Mouse (Mus musculus) forebrain, postnatal 0 days (tissue): Measurements from ENCODE around the gene 4933415A04Rik. TPM values are rescaled to one million over a fixed set of nuclear protein-coding genes. Genes with fewer than 3 reads are reported as not detected.

ENCODE experiments used
- ATAC-seq: fragments of 200-750 bp; cut with Nextera tagmentation; 2 replicates; pipeline ENCODE4 v1.8.0; 2017; ENCODE audit warnings: mild to moderate bottlenecking, moderate library complexity
- DNase-seq: peaks from one replicate; pipeline ENCODE4 v3.0.0-alpha.2; 2015
- H3K27ac ChIP-seq: fragments of 300-500 bp; sonication (generic); 2 replicates; pipeline ENCODE4 v1.5.1; 2014; ENCODE audit warnings: low read depth, mild to moderate bottlenecking, antibody characterized with exemption, low read length, moderate library complexity, mixed read lengths
- H3K27me3 ChIP-seq: fragments of 300-500 bp; sonication (generic); 2 replicates; pipeline ENCODE4 v1.6.1; 2014; ENCODE audit warnings: mild to moderate bottlenecking, low read length, mixed read lengths; ENCODE audit not compliant: insufficient read depth
- H3K36me3 ChIP-seq: fragments of 300-500 bp; sonication (generic); 2 replicates; pipeline ENCODE4 v1.6.1; 2014; ENCODE audit warnings: mild to moderate bottlenecking, moderate library complexity; ENCODE audit not compliant: insufficient read depth
- H3K4me1 ChIP-seq: fragments of 300-500 bp; sonication (generic); 2 replicates; pipeline ENCODE4 v1.6.1; 2014; ENCODE audit warnings: antibody characterized with exemption; ENCODE audit not compliant: insufficient read depth
- H3K4me2 ChIP-seq: fragments of 300-500 bp; sonication (generic); 2 replicates; pipeline ENCODE4 v1.6.1; 2014; ENCODE audit warnings: low read depth, mild to moderate bottlenecking, moderate library complexity
- H3K4me3 ChIP-seq: fragments of 300-500 bp; sonication (generic); 2 replicates; pipeline ENCODE4 v1.5.1; 2014; ENCODE audit warnings: low read depth, low read length, mixed read lengths
- H3K9ac ChIP-seq: fragments of 300-500 bp; sonication (generic); 2 replicates; pipeline ENCODE4 v1.6.1; 2014; ENCODE audit warnings: mild to moderate bottlenecking
- H3K9me3 ChIP-seq: fragments of 300-500 bp; sonication (generic); 2 replicates; pipeline ENCODE4 v1.6.1; 2016; ENCODE audit warnings: low read length
- CTCF ChIP-seq: sonication (generic); IDR thresholded peaks from 2 replicates; pipeline ENCODE4 v1.5.1; 2016; ENCODE audit warnings: antibody characterized with exemption, control low read depth, low read depth
- WGBS: fragments of 180-500 bp; shearing (Covaris S2); extraction: QIAGEN DNeasy Blood & Tissue Kit; methylation state at CpG from one replicate; pipeline ENCODE4 v1.1.7; 2014; 5-methylcytosine and 5-hydroxymethylcytosine counted together
- polyA plus RNA-seq: library from polyadenylated mRNA; unstranded; fragments of >200 nt; fragmentation: Nextera tagmentation; extraction: Ambion mirVana; gene quantifications from 2 replicates; pipeline ENCODE4 v1.2.1, GENCODE M21; 2015
- total RNA-seq: library from RNA; depleted of rRNA; stranded (reverse); fragments of >200 nt; gene quantifications from 2 replicates; pipeline ENCODE4 v1.2.3, GENCODE M21; 2014; rRNA removed

4933415A04Rik gene
- total and polyA plus RNA-seq, 2 experiments from 2014 or later: 0.76 to 1.8 TPM

- peak overlapping the region; percentile 50 for H3K27ac ChIP-seq
- ATAC-seq: peak; percentile 63
- H3K9ac ChIP-seq: no peak overlapping the region
- H3K4me1 ChIP-seq: no peaks in the 10 kb centered on the region
- no peaks in the 10 kb centered on the region for H3K27me3 ChIP-seq
- H3K9me3 ChIP-seq: no peaks in the 10 kb centered on the region
- peak; percentile 33 for DNase-seq
- H3K36me3 ChIP-seq: no peaks in the 10 kb centered on the region
- 30% methylated on average over 18 of the region's 18 CpGs for WGBS
- H3K4me3 ChIP-seq: no peak overlapping the region
- no peak for TF ChIP-seq CTCF
- H3K4me2 ChIP-seq: peak overlapping the region; percentile 45
Observed at GRCm38 (mm10) chr11:43626927-43627645, 40.2 kb downstream of the 4933415A04Rik start.

GRCm38 (mm10) chr11:43631645-43632044, 44.8 kb downstream of the 4933415A04Rik start:
- no peak overlapping the region for H3K9ac ChIP-seq
- no peak for TF ChIP-seq CTCF
- DNase-seq (no peak), ATAC-seq (no peak)
- H3K9me3 ChIP-seq: no peaks in the 10 kb centered on the region
- no peak overlapping the region for H3K4me2 ChIP-seq
- WGBS: 91% methylated on average over 9 of the region's 9 CpGs
- H3K27me3 ChIP-seq: no peaks in the 10 kb centered on the region
- no peak overlapping the region for H3K27ac ChIP-seq
- peaks cover 6% of the 10 kb centered on the region; the same call in 1 of the 2 replicates for H3K4me1 ChIP-seq
- H3K4me3 ChIP-seq: no peak overlapping the region
- no peaks in the 10 kb centered on the region for H3K36me3 ChIP-seq

- Histone ChIP-seq H3K9ac (no peak overlapping the region), H3K36me3 (no peaks in the 10 kb centered on the region), H3K4me3 (no peak overlapping the region), H3K27ac (no peak overlapping the region), H3K27me3 (no peaks in the 10 kb centered on the region), H3K4me1 (peaks cover 6% of the 10 kb centered on the region; the same call in 1 of the 2 replicates), H3K9me3 (no peaks in the 10 kb centered on the region), H3K4me2 (no peak overlapping the region)
- ATAC-seq (peak; percentile 23), DNase-seq (no peak)
- whole genome bisulfite sequencing: 51% methylated on average over 4 of the region's 4 CpGs
- no peak for TF ChIP-seq CTCF
Observed at GRCm38 (mm10) chr11:43632566-43632965, 45.7 kb downstream of the 4933415A04Rik start.

- no peaks in the 10 kb centered on the region for H3K27me3 ChIP-seq
- ATAC-seq (peak; percentile 10; the same call in 1 of the 2 replicates), DNase-seq (no peak)
- H3K4me2 ChIP-seq: no peak overlapping the region
- H3K9me3 ChIP-seq: no peaks in the 10 kb centered on the region
- no peak for TF ChIP-seq CTCF
- no peak overlapping the region for H3K27ac ChIP-seq
- 77% methylated on average over 6 of the region's 6 CpGs for WGBS
- no peak overlapping the region for H3K4me3 ChIP-seq
- H3K9ac ChIP-seq: no peak overlapping the region
- H3K4me1 ChIP-seq: peaks cover 6% of the 10 kb centered on the region; the same call in 1 of the 2 replicates
- H3K36me3 ChIP-seq: no peaks in the 10 kb centered on the region
Observed at GRCm38 (mm10) chr11:43633165-43633564, 46.3 kb downstream of the 4933415A04Rik start.

- Histone ChIP-seq H3K36me3 (no peaks in the 10 kb centered on the region), H3K4me1 (peaks cover 6% of the 10 kb centered on the region; the same call in 1 of the 2 replicates), H3K9ac (peak overlapping the region; percentile 18; the same call in 1 of the 2 replicates), H3K4me2 (peak overlapping the region; percentile 31), H3K9me3 (no peaks in the 10 kb centered on the region), H3K27ac (no peak overlapping the region), H3K4me3 (no peak overlapping the region), H3K27me3 (no peaks in the 10 kb centered on the region)
- 28% methylated on average over 19 of the region's 19 CpGs for WGBS
- TF ChIP-seq CTCF: peak; percentile 19; the same call in 1 of the 2 replicates
- DNase-seq (peak; percentile 68), ATAC-seq (peak; percentile 69)
Observed at GRCm38 (mm10) chr11:43633658-43634401, 47.0 kb downstream of the 4933415A04Rik start.

- DNase-seq (no peak), ATAC-seq (no peak)
- H3K9ac ChIP-seq: no peak overlapping the region
- no peaks in the 10 kb centered on the region for H3K36me3 ChIP-seq
- H3K4me1 ChIP-seq: peaks cover 6% of the 10 kb centered on the region; the same call in 1 of the 2 replicates
- H3K27me3 ChIP-seq: no peaks in the 10 kb centered on the region
- no peaks in the 10 kb centered on the region for H3K9me3 ChIP-seq
- H3K4me3 ChIP-seq: no peak overlapping the region
- no peak for TF ChIP-seq CTCF
- no peak overlapping the region for H3K4me2 ChIP-seq
- H3K27ac ChIP-seq: no peak overlapping the region
- 67% methylated on average over 4 of the region's 4 CpGs for WGBS
Observed at GRCm38 (mm10) chr11:43636761-43637160, 49.9 kb downstream of the 4933415A04Rik start.

- no peak overlapping the region for H3K4me2 ChIP-seq
- TF ChIP-seq CTCF: no peak
- H3K36me3 ChIP-seq: no peaks in the 10 kb centered on the region
- DNase-seq (no peak), ATAC-seq (no peak)
- no peaks in the 10 kb centered on the region for H3K27me3 ChIP-seq
- H3K9ac ChIP-seq: no peak overlapping the region
- no peak overlapping the region for H3K27ac ChIP-seq
- peaks cover 10% of the 10 kb centered on the region; the same call in 1 of the 2 replicates for H3K4me1 ChIP-seq
- WGBS: 93% methylated on average over 3 of the region's 3 CpGs
- H3K4me3 ChIP-seq: no peak overlapping the region
- no peaks in the 10 kb centered on the region for H3K9me3 ChIP-seq
Observed at GRCm38 (mm10) chr11:43638486-43638885, 51.6 kb downstream of the 4933415A04Rik start.

Other genes starting within 250 kb of the 4933415A04Rik start
- gene Pttg1, start 160.8 kb upstream of the 4933415A04Rik start, total RNA-seq: 21.3 and 50.8 TPM in 2 replicates
- gene Pttg1, start 160.8 kb upstream of the 4933415A04Rik start, polyA plus RNA-seq: 48.7 and 52.1 TPM in 2 replicates
- 29.5 and 35.7 TPM in 2 replicates for gene Slu7, start 153.3 kb upstream of the 4933415A04Rik start, total RNA-seq
- 56.0 and 59.1 TPM in 2 replicates for gene Slu7, start 153.3 kb upstream of the 4933415A04Rik start, polyA plus RNA-seq
- 15.5 and 16.8 TPM in 2 replicates for gene C1qtnf2, start 112.8 kb upstream of the 4933415A04Rik start, total RNA-seq
- gene C1qtnf2, start 112.8 kb upstream of the 4933415A04Rik start, polyA plus RNA-seq: 17.6 and 18.7 TPM in 2 replicates
- gene Ccnjl, start 58.3 kb upstream of the 4933415A04Rik start, total RNA-seq: 1.3 and 1.8 TPM in 2 replicates
- gene Ccnjl, start 58.3 kb upstream of the 4933415A04Rik start, polyA plus RNA-seq: 2.3 and 4.5 TPM in 2 replicates
- not detected in 2 replicates for gene Fabp6, start 14.5 kb downstream of the 4933415A04Rik start, total RNA-seq
- gene Fabp6, start 14.5 kb downstream of the 4933415A04Rik start, polyA plus RNA-seq: not detected in 2 replicates
- 26.2 and 29.8 TPM in 2 replicates for gene Pwwp2a, start 95.0 kb downstream of the 4933415A04Rik start, total RNA-seq
- gene Pwwp2a, start 95.0 kb downstream of the 4933415A04Rik start, polyA plus RNA-seq: 12.2 and 16.6 TPM in 2 replicates
- gene Ttc1, start 161.0 kb downstream of the 4933415A04Rik start, total RNA-seq: 38.6 and 70.0 TPM in 2 replicates
- 71.3 and 76.9 TPM in 2 replicates for gene Ttc1, start 161.0 kb downstream of the 4933415A04Rik start, polyA plus RNA-seq